Mouse (Mus musculus) ES-E14 (cell line): ENCODE data around the gene Ppp2r1b. TPM values are rescaled to one million over a fixed set of nuclear protein-coding genes. Genes with fewer than 3 reads are reported as not detected.

Experiments
- DNase-seq: peaks from one replicate; pipeline ENCODE4 v3.0.0-alpha.2; 2013; ENCODE audit warnings: low read depth, low spot score
- H3K27ac ChIP-seq: 2 replicates; pipeline ENCODE4 v1.5.1; 2012; ENCODE audit warnings: low read depth, mild to moderate bottlenecking, low read length, moderate library complexity, mixed read lengths; ENCODE audit not compliant: poor library complexity, insufficient read depth, severe bottlenecking
- H3K36me3 ChIP-seq: 2 replicates; pipeline ENCODE4 v1.6.1; 2012; ENCODE audit warnings: mild to moderate bottlenecking, low read length, moderate library complexity, mixed read lengths; ENCODE audit not compliant: control insufficient read depth, poor library complexity, insufficient read depth, severe bottlenecking
- H3K4me1 ChIP-seq, 2 experiments: fragments of 150-350 bp in 1 of 2; sonication (generic) in 1 of 2; 2 replicates each; pipeline ENCODE4 v1.6.1; 2012; ENCODE audit warnings: low read length in 2 of 2, mild to moderate bottlenecking in 1 of 2, mixed read lengths in 1 of 2; ENCODE audit not compliant: control insufficient read depth in 2 of 2, insufficient read depth in 2 of 2, poor library complexity in 1 of 2
- H3K4me3 ChIP-seq, 2 experiments: fragments of 150-350 bp in 1 of 2; sonication (generic) in 1 of 2; 2 replicates each; pipeline ENCODE4 v1.5.1; 2012; ENCODE audit warnings: low read length in 2 of 2, low read depth in 1 of 2, mild to moderate bottlenecking in 1 of 2, mixed read lengths in 1 of 2; ENCODE audit not compliant: insufficient read depth in 1 of 2, poor library complexity in 1 of 2, severe bottlenecking in 1 of 2
- H3K9ac ChIP-seq: 2 replicates; pipeline ENCODE4 v1.6.1; 2012; ENCODE audit warnings: low read depth, mild to moderate bottlenecking, low read length, mixed read lengths; ENCODE audit not compliant: poor library complexity, insufficient read depth, severe bottlenecking
- H3K9me3 ChIP-seq: fragments of 150-350 bp; sonication (generic); 2 replicates; pipeline ENCODE4 v1.6.1; 2012; ENCODE audit warnings: low read depth, mild to moderate bottlenecking, low read length; ENCODE audit not compliant: control insufficient read depth, insufficient read depth
- CHD2 ChIP-seq: IDR thresholded peaks from 2 replicates; pipeline ENCODE4 v1.6.1; 2014; ENCODE audit warnings: mild to moderate bottlenecking, low read depth, low read length, inconsistent platforms
- HCFC1 ChIP-seq: IDR thresholded peaks from 2 replicates; pipeline ENCODE4 v1.6.1; 2012; ENCODE audit warnings: low read length, inconsistent platforms, borderline replicate concordance; ENCODE audit not compliant: insufficient read depth
- MAFK ChIP-seq: IDR thresholded peaks from 2 replicates; pipeline ENCODE4 v1.6.1; 2014; ENCODE audit warnings: mild to moderate bottlenecking, low read depth, low read length, inconsistent platforms; ENCODE audit not compliant: insufficient read depth
- ZC3H11A ChIP-seq: IDR thresholded peaks from 2 replicates; pipeline ENCODE4 v1.6.1; 2012; ENCODE audit warnings: low read depth, mild to moderate bottlenecking, inconsistent platforms, low read length, borderline replicate concordance
- ZNF384 ChIP-seq: IDR thresholded peaks from 2 replicates; pipeline ENCODE4 v1.6.1; 2012; ENCODE audit warnings: low read depth, low read length, inconsistent platforms
- in situ Hi-C, 2 experiments: fragments of 600-800 bp; cut with MboI; formaldehyde crosslinking; loops; one replicate each; pipeline ENCODE4 v1.15.1; 2025; ENCODE audit warnings: low sequenced_read_pairs in 2 of 2, inconsistent platforms in 1 of 2; ENCODE audit not compliant: unreplicated experiment in 2 of 2
- total RNA-seq: library from RNA; depleted of rRNA; stranded (reverse); fragments of 300-350 nt; gene quantifications from 2 replicates; pipeline ENCODE4 v1.2.3, GENCODE M21; 2012

Gene Ppp2r1b
- total RNA-seq, 1 experiment: 41.6 TPM

- no peak overlapping the region for H3K27ac ChIP-seq
- peaks cover 2% of the 10 kb centered on the region; the same call in 1 of the 2 replicates for H3K36me3 ChIP-seq
- no peaks in the 10 kb centered on the region for H3K9me3 ChIP-seq
- in situ Hi-C loops: no loop called here
- no peak for DNase-seq
- H3K9ac ChIP-seq: no peak overlapping the region
- H3K4me3 ChIP-seq: no peak overlapping the region
- TF ChIP-seq ZNF384 (no peak), ZC3H11A (no peak), CHD2 (no peak), MAFK (no peak), HCFC1 (no peak)
- peaks cover 0 to 4% of the 10 kb centered on the region in 2 experiments; a peak in 1 of 4 replicates for H3K4me1 ChIP-seq
Measured at GRCm38 (mm10) chr9:50889211-50889610, 44.1 kb downstream of the Ppp2r1b start.

GRCm38 (mm10) chr9:50889964-50890363 lies 44.9 kb downstream of the Ppp2r1b start:
- TF ChIP-seq ZC3H11A (no peak), ZNF384 (no peak), MAFK (no peak), HCFC1 (no peak)
- Histone ChIP-seq H3K36me3 (peaks cover 2% of the 10 kb centered on the region; the same call in 1 of the 2 replicates), H3K4me3 (no peak overlapping the region), H3K4me1 (no peaks in the 10 kb centered on the region), H3K9me3 (no peaks in the 10 kb centered on the region), H3K27ac (no peak overlapping the region), H3K9ac (no peak overlapping the region)
- no peak for DNase-seq
- in situ Hi-C loops: no loop called here

GRCm38 (mm10) chr9:50890494-50891090 lies 45.5 kb downstream of the Ppp2r1b start:
- no peak for TF ChIP-seq HCFC1
- no peak for TF ChIP-seq CHD2
- no peak for TF ChIP-seq MAFK
- no peak for TF ChIP-seq ZNF384
- no peak for TF ChIP-seq ZC3H11A
- H3K9ac ChIP-seq: no peak overlapping the region
- H3K9me3 ChIP-seq: no peaks in the 10 kb centered on the region
- H3K4me1 ChIP-seq: no peaks in the 10 kb centered on the region
- H3K4me3 ChIP-seq: no peak overlapping the region
- no peak for DNase-seq
- H3K27ac ChIP-seq: no peak overlapping the region
- in situ Hi-C loops: no loop called here
- H3K36me3 ChIP-seq: peaks cover 6% of the 10 kb centered on the region; the same call in 1 of the 2 replicates

GRCm38 (mm10) chr9:50893665-50894064 lies 48.6 kb downstream of the Ppp2r1b start:
- Histone ChIP-seq H3K27ac (no peak overlapping the region), H3K4me3 (no peak overlapping the region), H3K4me1 (no peaks in the 10 kb centered on the region), H3K9ac (no peak overlapping the region), H3K9me3 (no peaks in the 10 kb centered on the region), H3K36me3 (peaks cover 8% of the 10 kb centered on the region; the same call in 1 of the 2 replicates)
- DNase-seq: no peak
- in situ Hi-C loops: no loop called here
- TF ChIP-seq MAFK (no peak), ZC3H11A (no peak), CHD2 (no peak), HCFC1 (no peak), ZNF384 (no peak)
